Mouse (Mus musculus) bone marrow macrophage, adult 2 months (primary cell): ENCODE measurements around the gene Polr2j.

Experiments
- CTCF ChIP-seq: IDR thresholded peaks from 2 replicates; pipeline ENCODE4 v1.5.1; 2012; ENCODE audit warnings: low read depth, mild to moderate bottlenecking, low read length, moderate library complexity
- POLR2A ChIP-seq: IDR thresholded peaks from 2 replicates; pipeline ENCODE4 v1.6.1; 2012; ENCODE audit warnings: mild to moderate bottlenecking, low read depth, low read length, borderline replicate concordance

- TF ChIP-seq POLR2A (no peak), CTCF (no peak)
Measured at GRCm38 (mm10) chr5:136108486-136108885, 7.9 kb upstream of the Polr2j start.
